Mouse (Mus musculus): Measurements from ENCODE around the gene Fastkd3. TPM values are rescaled to one million over a fixed set of nuclear protein-coding genes. Genes with fewer than 3 reads are reported as not detected.
"Not testable (repeated sequence)": the region's sequence is repeated elsewhere in the genome, so short reads cannot be mapped to it uniquely, and the experiment has no call there.

Gene Fastkd3
- total RNA-seq (2017) = 9.8 and 12.5 TPM in 2 replicates

DNA sequence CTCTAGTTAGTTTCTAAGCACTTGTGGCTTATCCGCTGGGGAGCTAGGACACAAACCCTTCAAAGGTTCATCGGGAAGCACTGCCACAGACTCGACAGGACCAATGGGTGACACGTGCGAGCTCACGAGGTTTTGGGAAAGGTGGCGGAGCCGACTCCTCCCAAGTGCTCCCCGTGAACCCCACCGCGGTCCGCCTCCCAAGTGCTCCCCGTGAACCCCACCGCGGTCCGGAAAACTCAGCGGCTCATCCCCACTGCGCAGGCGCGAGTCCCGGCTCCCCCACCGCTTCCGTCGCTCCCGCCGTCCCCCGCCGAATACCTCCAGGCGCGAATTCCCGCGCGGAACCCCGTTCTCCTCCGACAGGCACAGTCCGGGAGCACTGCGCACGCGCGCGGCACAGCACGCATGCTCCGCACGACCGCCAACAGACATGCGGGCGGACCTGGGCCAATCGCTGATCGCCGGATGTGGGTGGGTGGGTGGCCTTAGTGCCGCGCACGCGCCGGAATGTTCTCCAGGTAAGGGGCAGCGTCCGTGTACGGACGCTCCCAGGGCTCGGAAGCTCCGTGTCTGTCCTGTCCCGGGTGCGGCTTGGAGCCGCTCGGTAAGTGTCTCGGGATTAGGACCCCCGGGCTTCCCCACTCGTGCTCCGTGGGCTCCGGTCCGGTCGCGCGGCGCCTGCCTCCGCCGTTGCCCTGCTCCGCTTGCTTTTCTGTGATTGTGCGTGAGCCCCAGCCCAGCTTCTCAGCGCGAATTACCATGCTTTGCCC is at the start of gene Fastkd3, which contains the start of gene Mtrr:
TSS of gene Fastkd3 (plus strand) at position 488 of the 770 bp plus-strand sequence.
TSS of gene Mtrr (minus strand) at position 403 of the 770 bp plus-strand sequence.
- peak; percentile 94 for ATAC-seq (replicated peaks; ENCODE audit: low read depth, poor library complexity, severe bottlenecking)

DNA sequence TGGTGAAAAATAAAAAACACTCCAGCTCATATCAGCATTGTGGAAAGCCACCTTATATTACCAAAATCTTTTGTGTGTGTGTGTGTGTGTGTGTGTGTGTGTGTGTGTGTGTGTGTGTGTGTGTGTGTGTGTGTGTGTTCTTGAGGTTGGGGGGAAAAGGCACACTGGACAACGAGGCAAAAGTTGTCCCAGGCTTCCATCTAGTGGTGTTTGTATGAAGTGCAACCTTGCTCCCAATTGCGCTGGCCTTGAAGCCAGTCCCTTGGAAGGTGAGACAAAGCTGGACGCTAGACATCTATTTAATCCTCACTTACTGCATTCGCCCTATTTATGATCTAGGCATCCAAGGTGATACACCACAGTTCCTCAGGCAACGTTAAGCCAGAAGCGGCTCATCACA is 28.6 kb upstream of the Fastkd3 start:
- not testable (repeated sequence) for ATAC-seq (replicated peaks; ENCODE audit: low read depth, poor library complexity, severe bottlenecking)

DNA sequence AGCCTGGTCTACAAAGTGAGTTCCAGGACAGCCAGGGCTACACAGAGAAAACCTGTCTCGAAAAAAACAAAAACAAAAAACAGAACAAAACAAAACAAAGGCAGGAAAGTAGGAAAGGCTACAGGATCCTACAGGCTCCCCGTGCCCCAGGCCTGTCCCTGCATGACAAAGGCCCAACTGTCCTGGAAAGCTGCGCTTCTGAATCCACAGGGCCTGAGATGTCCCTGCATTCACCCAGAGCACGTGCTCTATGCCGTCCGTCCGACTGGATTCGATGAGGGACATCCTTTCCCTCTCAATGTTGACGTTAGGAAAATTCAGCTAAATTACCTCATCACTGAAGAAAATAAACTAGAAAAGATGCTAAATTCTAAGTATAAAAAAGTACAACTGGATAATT is 13.9 kb upstream of the Fastkd3 start:
- no peak for ATAC-seq (replicated peaks; ENCODE audit: low read depth, poor library complexity, severe bottlenecking)

DNA sequence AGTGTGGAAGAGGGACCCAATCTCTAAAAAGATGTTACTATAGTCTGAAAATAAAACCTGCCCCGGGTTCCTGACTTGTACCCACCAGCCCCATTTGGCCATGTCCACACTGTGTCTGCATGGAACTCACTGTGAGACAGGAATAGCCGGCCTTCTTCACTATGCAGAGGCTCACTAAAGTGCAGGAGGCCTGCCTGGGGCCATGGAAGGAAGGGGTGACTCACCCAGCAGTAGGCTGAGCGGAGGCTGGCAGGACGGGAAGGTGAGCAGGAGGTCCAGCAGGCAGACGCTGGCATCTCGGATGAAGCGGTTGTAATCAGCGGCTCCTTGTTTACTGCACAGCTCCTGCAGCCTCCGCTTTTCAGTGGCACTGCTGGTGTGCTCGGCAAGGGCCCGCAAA is 13.5 kb upstream of the Fastkd3 start:
- ATAC-seq (replicated peaks; ENCODE audit: low read depth, poor library complexity, severe bottlenecking) = no peak

DNA sequence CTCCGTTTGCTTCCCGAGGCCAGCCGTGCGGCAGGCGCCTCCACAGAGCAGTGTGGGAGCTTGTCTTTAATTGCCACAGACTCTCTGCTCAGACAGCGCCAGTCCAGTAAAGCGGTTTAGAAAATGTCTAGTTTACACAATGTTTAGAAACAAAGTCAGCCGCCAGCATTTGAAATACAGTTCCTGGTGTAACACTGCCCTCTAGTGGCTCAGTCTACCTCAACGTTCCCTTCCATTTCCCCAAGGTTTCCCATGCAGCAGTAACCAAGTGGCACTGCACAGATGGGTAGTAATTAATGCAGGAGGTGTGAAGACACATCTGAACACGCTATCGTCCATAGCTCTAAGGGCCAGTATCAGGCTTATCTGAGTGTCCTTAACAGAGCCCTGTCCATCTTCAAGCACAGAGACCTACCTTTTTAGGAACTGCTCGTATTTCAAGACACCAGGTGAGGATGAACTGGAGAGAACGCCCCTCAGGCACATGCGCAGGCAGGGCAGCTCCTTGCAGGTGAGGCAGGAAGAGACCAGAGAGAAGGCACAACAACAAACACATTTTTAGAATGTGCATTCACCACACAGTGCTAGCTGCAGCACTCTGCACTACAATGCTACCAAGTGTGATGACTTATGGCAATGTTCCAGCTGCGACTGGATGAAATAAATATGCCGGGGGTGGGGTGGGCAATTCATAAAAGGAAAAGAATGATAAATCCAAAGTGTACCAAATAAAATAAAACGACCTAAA is 12.3 kb upstream of the Fastkd3 start:
- peak; percentile 82 for ATAC-seq (replicated peaks; ENCODE audit: low read depth, poor library complexity, severe bottlenecking)

DNA sequence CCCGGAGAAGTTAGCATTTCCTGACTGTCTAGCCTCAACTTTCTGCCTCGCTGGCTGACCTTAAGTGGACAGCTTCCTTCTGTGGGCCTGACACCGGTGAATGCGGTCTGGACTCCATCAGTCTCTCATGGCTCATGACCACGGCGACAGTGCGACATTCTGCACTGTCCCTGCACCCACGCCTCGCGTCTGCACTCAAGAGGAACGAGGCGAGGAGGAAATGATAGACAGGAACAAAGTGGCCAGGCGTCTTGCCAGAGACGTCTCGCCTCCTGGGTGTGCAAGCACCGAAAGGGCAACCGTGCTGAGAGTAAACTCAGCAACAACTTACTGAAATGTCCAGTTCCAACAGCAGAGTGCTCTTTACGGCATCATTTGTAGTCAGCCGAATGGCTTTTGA is 9.8 kb upstream of the Fastkd3 start:
- ATAC-seq (replicated peaks; ENCODE audit: low read depth, poor library complexity, severe bottlenecking) = no peak

DNA sequence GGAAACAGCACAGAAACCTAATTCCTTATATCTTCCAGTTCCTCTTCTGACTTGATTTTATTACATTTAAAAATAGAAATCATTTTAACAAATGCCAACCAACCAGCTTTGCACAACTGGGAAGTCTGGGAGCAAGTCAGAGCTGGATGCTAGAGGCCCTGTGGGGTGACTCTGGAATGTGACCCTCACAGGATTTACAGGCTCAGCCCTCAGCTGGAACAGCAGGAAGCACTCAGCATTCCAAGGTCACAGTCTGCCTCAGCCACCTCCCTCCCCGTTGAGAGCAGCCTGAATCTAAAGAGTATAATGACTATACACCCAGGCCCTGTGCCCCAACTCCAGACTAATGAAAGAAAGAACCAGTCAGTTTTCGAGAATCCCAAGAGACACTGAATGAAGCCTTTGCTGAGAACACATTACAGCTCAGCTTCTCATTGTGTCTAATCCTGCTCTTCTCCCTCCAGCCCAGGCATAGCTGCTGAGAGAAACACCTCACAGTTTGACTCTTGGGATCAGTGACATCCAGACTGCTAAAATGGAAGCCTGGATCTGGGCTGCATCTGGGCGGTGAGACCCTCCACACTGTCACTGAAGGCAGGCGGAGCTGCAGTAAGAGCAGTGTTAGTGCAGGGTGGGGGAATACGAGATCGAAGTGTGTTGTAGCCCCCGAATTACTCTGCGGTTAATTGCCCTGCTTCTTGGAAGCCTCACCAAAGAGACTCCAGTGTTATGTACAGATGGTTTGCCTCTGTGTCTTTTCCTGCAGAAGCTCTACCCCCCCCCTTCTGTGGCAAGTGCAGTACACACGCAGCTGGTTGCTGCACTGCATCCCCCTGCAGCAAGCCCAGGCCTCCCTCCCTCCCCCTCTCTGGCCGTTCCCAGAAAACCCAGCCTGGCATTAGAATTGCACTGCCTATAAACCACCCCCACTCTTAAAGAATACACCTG is 8.8 kb upstream of the Fastkd3 start:
- ATAC-seq (replicated peaks; ENCODE audit: low read depth, poor library complexity, severe bottlenecking) = no peak

DNA sequence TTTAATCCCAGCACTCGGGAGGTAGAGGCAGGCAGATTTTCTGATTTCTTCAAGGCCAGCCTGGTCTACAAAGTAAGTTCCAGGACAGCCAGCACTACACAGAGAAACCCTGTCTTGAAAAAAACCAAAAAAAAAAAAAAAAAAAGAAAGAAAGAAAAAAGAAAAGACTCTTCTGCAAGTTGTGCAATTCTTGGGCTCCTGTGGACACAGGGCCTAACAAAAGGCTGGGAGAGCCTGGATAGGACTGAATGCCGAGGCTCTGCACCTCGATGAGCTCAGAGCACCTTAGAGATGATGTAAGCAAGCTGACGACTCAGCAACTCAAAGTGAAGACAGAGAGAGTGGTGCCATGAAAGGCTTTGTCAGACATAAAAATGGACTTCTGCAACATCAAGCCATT is 7.6 kb upstream of the Fastkd3 start:
- ATAC-seq (replicated peaks; ENCODE audit: low read depth, poor library complexity, severe bottlenecking) = no peak

DNA sequence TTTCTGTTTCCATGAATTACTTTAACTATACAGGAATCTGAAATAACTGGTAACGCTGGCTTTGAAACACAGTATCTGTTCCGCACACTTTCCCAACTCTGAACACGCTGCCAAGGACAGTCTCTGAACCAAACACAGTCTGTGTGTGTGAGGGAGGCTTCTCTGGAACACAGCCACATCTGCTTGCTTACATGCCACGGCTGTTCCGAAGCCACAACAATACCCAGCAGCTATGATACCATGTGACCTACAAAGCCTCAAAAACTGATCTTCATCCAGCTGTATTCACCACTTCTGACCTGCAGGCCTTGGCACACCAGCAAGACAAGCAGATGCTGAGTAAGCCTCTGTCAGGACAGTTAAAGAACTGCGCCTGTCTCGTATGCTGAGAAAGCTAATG is 4.1 kb upstream of the Fastkd3 start:
- ATAC-seq (replicated peaks; ENCODE audit: low read depth, poor library complexity, severe bottlenecking) = no peak

DNA sequence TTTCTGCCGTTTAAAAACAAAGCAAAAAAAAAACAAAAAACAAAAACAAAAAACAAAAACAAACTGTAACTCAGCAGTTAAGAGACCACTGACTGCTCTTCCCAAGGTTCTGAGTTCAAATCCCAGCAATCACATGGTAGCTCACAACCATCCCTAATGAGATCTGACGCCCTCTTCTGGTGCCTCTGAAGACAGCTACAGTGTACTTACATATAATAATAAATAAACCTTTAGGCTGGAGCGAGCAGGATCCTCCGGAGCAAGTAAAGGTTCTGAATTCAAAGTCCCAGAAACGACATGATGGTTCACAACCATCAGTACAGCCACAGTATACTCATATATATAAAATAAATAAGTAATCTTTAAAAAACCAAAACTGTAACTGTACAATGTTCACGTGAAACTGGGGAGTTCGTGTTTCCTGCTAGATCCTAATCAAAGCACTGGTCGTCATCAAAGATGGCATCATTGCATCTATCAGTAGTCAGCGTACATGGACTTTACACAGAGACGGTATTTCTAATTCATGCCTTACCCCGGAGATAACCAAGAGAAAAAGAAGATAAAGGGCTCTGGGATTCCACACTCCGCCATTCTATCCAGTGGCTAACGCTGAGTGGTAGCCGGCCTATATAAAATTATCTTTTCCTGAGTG is 821 bp upstream of the Fastkd3 start:
- peak; percentile 5; the same call in 1 of the 2 replicates for ATAC-seq (replicated peaks; ENCODE audit: low read depth, poor library complexity, severe bottlenecking)

DNA sequence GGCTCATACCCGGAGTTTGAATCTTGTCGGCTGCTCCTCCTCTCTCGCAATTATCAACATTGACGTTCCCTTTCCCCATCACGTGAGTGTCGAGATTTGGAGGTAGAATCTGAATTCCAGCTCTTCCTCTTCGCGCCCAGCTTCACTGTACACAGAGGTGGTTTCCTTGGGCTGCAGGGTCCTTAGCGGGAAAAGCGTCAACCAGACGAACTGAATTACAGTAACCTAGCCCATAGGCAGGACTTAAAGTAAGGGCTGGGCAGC is 415 bp downstream of the Fastkd3 start:
- ATAC-seq (replicated peaks; ENCODE audit: low read depth, poor library complexity, severe bottlenecking) = no peak; the same call in 1 of the 2 replicates

DNA sequence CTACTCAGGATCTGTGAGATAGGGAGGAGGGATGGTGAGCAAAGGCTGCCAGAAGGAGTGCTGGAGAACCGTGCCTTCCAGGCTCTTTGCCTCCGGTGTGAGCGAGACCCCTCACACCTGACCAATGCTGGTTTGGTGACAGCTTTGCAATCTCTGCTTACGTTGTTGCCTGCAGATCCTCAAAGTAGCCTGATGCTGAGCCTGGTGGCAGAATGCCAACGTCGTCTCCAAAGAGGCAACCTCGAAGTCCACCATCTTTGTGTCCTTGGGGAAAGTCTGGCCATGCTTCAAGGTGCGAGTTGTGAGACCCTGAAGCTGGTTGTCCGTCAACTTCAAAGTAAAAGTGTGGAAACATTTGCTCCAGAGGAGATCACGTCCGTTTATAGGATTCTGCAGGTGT is 1.9 kb downstream of the Fastkd3 start:
- ATAC-seq (replicated peaks; ENCODE audit: low read depth, poor library complexity, severe bottlenecking) = no peak

DNA sequence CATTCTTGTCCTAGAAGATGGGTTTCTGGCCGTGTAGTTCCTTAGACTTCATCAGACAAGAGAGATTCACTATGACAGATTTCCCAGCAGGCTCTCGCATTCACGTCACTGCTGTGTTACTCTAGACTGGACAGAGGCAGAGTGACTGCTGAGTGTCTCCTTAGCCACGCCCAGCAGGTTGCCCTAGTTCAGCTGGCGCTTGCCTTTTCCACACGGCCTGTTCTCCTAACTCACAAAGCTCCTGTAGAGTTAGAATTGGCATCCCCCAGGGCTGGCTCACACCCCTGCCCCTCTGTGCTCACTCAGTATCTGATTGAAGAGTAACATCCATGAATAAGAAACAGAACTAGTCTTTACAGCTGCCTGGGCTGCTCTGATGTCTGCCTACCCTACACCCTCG is 3.4 kb downstream of the Fastkd3 start:
- no peak for ATAC-seq (replicated peaks; ENCODE audit: low read depth, poor library complexity, severe bottlenecking)

DNA sequence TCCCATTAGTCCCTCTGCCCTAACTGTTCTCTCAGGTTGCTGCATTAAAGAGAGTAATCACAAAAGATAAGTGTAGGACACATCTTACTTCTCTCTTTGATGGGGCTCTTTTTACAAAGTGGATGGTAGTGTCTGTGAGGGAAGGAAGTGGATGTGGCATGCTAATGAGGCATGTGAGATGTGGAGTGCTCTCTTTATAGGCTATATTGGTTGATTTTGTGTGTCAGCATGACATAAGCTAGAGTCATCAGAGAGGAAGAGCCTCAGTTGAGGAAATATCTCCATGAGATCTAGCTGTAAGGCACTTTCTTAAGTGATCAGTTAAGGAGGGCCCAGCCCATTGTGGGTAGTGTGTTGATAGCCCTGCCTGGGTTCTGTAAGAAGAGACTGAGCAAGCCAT is 6.3 kb downstream of the Fastkd3 start:
- 0 out of 2 replicates have a peak, but pooled peaks have one; percentile 24 for ATAC-seq (replicated peaks; ENCODE audit: low read depth, poor library complexity, severe bottlenecking)

DNA sequence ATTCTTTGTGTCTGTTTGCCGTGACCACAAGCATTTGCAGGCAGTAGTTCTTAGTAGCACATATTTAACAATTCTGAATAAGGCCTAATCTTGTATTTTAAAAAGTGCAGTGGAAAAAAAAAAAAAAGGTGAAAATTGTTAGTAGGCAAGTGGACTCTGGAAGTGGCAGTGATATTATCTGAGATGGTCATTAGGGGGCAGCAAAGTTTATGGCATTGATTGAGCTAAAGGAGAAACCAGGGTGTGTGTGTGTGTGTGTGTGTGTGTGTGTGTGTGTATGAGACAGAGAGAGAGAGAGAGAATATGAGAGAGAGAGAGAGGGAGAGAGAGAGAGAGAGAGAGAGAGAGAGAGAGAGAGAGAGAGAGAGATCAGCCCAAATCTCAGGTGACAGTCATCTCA is 11.8 kb downstream of the Fastkd3 start:
- no peak for ATAC-seq (replicated peaks; ENCODE audit: low read depth, poor library complexity, severe bottlenecking)

DNA sequence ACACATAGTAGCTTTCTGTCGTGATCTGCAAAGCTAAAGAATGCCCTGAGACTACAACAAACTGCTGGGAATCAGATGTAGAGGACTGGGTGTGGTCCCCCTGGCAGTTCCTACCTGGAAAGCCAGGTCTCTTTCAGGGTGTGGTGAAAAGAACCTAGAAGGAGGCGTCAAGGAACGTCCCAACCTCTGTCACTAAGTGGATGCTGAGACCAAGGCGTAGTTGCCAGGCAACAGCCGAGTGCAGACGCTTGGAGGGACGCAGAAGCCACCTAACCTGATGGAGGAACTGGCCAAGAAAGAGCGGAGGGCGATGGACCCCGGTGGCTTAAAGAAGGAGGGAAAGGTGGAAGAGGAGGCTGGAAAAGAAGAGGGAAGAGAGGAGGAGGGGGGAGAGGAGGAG is 15.2 kb downstream of the Fastkd3 start, which contains the start of gene 1700001L19Rik:
TSS of gene 1700001L19Rik (plus strand) at position 223 of the 400 bp plus-strand sequence.
- no peak for ATAC-seq (replicated peaks; ENCODE audit: low read depth, poor library complexity, severe bottlenecking)

DNA sequence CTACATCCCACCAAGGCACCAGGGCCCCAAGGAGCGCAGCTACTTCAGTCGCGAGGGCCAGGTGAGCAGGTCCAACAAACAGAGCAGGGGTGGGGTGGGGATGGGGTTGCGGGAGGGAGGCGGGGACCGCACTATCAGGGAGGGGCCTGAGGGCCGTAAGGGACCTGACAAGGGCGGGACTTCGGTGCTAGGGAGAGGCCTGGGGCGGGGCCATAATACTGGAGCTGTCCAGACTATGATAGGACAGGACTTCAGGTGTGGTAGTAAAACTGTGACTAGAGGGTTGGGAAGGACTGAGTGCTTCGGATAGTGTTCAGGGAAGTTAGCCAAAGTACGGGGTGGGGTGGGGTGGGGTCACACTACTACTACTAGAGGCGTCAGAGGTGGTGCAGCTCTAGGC is 15.6 kb downstream of the Fastkd3 start:
- no peak for ATAC-seq (replicated peaks; ENCODE audit: low read depth, poor library complexity, severe bottlenecking)

DNA sequence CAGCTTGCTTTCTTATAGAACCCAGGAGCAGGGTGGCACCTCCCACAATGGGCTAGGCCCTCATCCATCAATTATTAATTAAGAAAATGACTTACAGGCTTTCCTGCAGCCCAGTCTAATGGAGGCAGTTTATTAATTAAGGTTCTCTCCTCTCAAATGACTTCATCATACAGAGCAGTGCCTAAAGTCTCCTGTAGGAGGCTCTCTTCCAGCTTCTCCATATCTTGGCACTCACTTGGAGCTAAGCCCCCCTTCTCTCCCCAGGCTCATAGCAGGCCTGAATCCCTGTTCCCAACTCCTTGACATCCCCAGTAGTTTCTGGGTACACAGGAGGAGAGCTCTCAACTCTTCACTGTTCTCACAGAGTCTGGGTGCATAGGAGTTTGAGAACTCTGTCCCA is 16.9 kb downstream of the Fastkd3 start:
- no peak for ATAC-seq (replicated peaks; ENCODE audit: low read depth, poor library complexity, severe bottlenecking)

DNA sequence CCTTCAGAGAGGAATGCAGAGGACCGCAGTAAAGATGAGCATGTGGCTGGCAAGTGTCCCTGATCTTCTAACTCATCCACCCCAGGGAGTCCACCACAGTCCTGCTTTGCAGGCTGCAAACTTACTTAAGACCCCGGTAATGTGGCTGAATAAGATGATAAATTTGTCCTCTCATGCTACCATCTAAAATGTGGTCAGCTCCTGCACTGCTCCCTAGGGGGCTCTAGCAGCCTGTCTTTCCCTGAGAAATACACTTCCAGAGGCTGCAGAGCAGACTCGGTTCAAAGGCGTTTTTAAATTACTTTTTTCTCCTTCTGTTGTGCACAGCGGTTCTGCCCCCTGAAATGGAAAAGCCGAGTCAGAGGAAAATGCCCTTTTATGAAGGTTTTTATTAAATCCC is 19.1 kb downstream of the Fastkd3 start:
- ATAC-seq (replicated peaks; ENCODE audit: low read depth, poor library complexity, severe bottlenecking) = peak; percentile 59; the same call in 1 of the 2 replicates

DNA sequence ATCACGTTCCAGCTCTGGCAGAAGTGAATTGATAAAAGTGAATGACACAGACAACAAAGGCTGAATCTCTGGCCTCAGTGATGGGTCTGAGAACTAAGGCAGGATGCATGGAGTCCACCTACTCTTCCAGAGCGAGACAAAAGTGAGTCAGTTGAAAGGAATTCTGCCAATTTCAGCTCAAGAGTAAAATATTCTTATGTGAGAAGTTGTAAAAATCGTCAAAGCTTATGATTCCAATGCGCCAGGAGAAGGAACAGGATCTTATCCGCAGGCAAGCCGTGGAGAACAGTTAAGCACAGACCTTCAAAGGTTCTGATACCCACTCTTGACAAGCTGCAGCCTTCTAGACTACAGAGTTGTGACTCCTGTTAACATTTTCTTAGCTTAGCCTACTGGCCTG is 21.1 kb downstream of the Fastkd3 start:
- no peak for ATAC-seq (replicated peaks; ENCODE audit: low read depth, poor library complexity, severe bottlenecking)
